Mouse (Mus musculus) kidney, postnatal 25 days (tissue): ENCODE results near the gene Srsf3.
A peak's percentile ranks its signal among the peaks of the same experiment; 100 is the strongest.
"Not testable (repeated sequence)": the region's sequence is repeated elsewhere in the genome, so short reads cannot be mapped to it uniquely, and the experiment has no call there.

Experiments used
- DNase-seq, 2 experiments: peaks; one replicate each; pipeline ENCODE4 v3.0.0; 2021; ENCODE audit warnings: mixed read lengths in 2 of 2

Srsf3 gene

GRCm38 (mm10) chr17:29065971-29066370 is 33.5 kb downstream of the Srsf3 start:
- DNase-seq: no peak

GRCm38 (mm10) chr17:29067416-29067815 is 35.0 kb downstream of the Srsf3 start:
- not testable (repeated sequence) for DNase-seq

- DNase-seq: no peak
These were observed 35.4 kb downstream of the Srsf3 start for GRCm38 (mm10) chr17:29067847-29068246.

- peak in 1 of 2 experiments; percentile 77 for DNase-seq
These were observed 36.6 kb downstream of the Srsf3 start for GRCm38 (mm10) chr17:29069063-29069462.

- no peak for DNase-seq
These were observed 39.4 kb downstream of the Srsf3 start for GRCm38 (mm10) chr17:29071820-29072219.

- DNase-seq: no peak
These were observed 40.4 kb downstream of the Srsf3 start for GRCm38 (mm10) chr17:29072701-29073307.

- DNase-seq: no peak
These were observed 40.9 kb downstream of the Srsf3 start for GRCm38 (mm10) chr17:29073313-29073712.

GRCm38 (mm10) chr17:29074085-29074484 is 41.7 kb downstream of the Srsf3 start:
- DNase-seq: no peak

- DNase-seq: no peak
These were observed 43.8 kb downstream of the Srsf3 start for GRCm38 (mm10) chr17:29076235-29076634.

GRCm38 (mm10) chr17:29077786-29078509 is 45.5 kb downstream of the Srsf3 start:
- peak; percentile 56 to 67 for DNase-seq

- DNase-seq: peak; percentile 22 to 69
These were observed 46.3 kb downstream of the Srsf3 start for GRCm38 (mm10) chr17:29078519-29079383.

GRCm38 (mm10) chr17:29080758-29081617 is 48.6 kb downstream of the Srsf3 start:
- DNase-seq: peak in 1 of 2 experiments; percentile 17

- DNase-seq: peak in 1 of 2 experiments; percentile 33
These were observed 49.4 kb downstream of the Srsf3 start for GRCm38 (mm10) chr17:29081618-29082381.

GRCm38 (mm10) chr17:29083586-29083985 is 51.2 kb downstream of the Srsf3 start:
- peak in 1 of 2 experiments; percentile 15 for DNase-seq

GRCm38 (mm10) chr17:29084656-29085055 is 52.2 kb downstream of the Srsf3 start:
- peak in 1 of 2 experiments; percentile 18 for DNase-seq

- peak in 1 of 2 experiments; percentile 23 for DNase-seq
These were observed 52.8 kb downstream of the Srsf3 start for GRCm38 (mm10) chr17:29085266-29085665.

GRCm38 (mm10) chr17:29086916-29087315 is 54.5 kb downstream of the Srsf3 start:
- peak in 1 of 2 experiments; percentile 15 for DNase-seq

- peak in 1 of 2 experiments; percentile 12 for DNase-seq
These were observed 58.3 kb downstream of the Srsf3 start, which contains the start of gene Cdkn1a for GRCm38 (mm10) chr17:29090776-29091175. Cdkn1a (plus strand) TSS chr17:29090976.

GRCm38 (mm10) chr17:29091348-29091944 is 59.0 kb downstream of the Srsf3 start:
- peak in 1 of 2 experiments; percentile 11 for DNase-seq

- peak in 1 of 2 experiments; percentile 6 for DNase-seq
These were observed 60.1 kb downstream of the Srsf3 start for GRCm38 (mm10) chr17:29092497-29092896.
